In the genomic region with DNA sequence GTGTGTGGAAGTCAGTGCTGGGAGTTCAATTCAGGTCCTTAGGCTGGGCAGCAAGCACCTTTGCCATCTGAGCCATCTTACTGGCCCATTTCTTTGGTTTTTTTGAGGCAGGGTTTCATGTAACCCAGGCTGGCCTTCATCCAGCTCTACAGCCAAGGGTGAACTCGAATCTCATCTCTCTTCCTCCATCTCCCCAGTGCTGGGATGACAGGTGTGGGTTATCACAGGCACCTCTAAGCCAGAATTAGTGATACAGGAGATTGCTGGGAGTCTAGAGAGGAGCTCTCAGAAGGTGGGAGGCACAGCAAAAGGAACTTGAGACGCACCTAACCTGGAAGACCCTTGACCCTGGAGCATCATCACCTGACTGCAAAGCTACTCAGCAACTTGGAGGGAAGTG, we compare ENCODE assay signal across 11 mouse cellular contexts. TPM values are rescaled to one million over a fixed set of nuclear protein-coding genes. Genes with fewer than 3 reads are reported as not detected.
A peak's percentile ranks its signal among the peaks of the same experiment; 100 is the strongest.
DNase-seq lines count a peak whose midpoint lies in the region; ATAC-seq and TF ChIP-seq lines count a peak whose summit lies in the region.
"Had no signal": no experiment of that assay in that cellular context is flagged by ENCODE, and none has a peak within 500 bp of the region (broad histone marks: within the 10 kb centered on the region; RNA-seq: fewer than 3 reads in every experiment).

No protein-coding gene starts in this region.

- no peaks in the 10 kb centered on the region for H3K9me3 ChIP-seq in megakaryocyte, embryonic 14.5 days
- no peaks in the 10 kb centered on the region for H3K9me3 ChIP-seq in intestine, embryonic 14.5 days (ENCODE audit: control insufficient read depth, low read length)
- no peaks in the 10 kb centered on the region for H3K9me3 ChIP-seq in neural tube, embryonic 15.5 days (replicated peaks)

- no peaks in the 10 kb centered on the region for H3K79me2 ChIP-seq in heart, adult 2 months (replicated peaks; ENCODE audit: control insufficient read depth, insufficient read depth, low read length)

- H3K9ac ChIP-seq in heart, adult 2 months (ENCODE audit: low read depth, low read length), result peak overlapping the region; percentile 27; the same call in 1 of the 2 replicates
- peak overlapping the region; percentile 76; the same call in 1 of the 2 replicates for H3K9ac ChIP-seq in intestine, embryonic 14.5 days (ENCODE audit: low read length)
- no peak overlapping the region for H3K9ac ChIP-seq in neural tube, embryonic 15.5 days (replicated peaks)

- no peak overlapping the region for H3K4me3 ChIP-seq in heart, adult 2 months
- peak overlapping the region; percentile 99 for H3K4me3 ChIP-seq in megakaryocyte, embryonic 14.5 days (replicated peaks)
- H3K4me3 ChIP-seq in intestine, embryonic 14.5 days (ENCODE audit: low read depth, low read length), result peak overlapping the region; percentile 64
- H3K4me3 ChIP-seq in neural tube, embryonic 15.5 days (replicated peaks), result peak overlapping the region; percentile 41; the same call in 1 of the 2 replicates

- TF ChIP-seq CTCF in heart, adult 2 months (IDR thresholded peaks at IDR 0.05), result no peak

- WGBS in heart, adult 2 months, result 33% methylated on average over 2 of the region's 2 CpGs
- 37% methylated on average over 2 of the region's 2 CpGs for WGBS in intestine, embryonic 14.5 days
- WGBS in neural tube, embryonic 15.5 days, result 42% methylated on average over 2 of the region's 2 CpGs

- no peak for ATAC-seq in megakaryocyte, adult 5-6 weeks (ENCODE audit: poor library complexity, severe bottlenecking)
- no peak for ATAC-seq in intestine, embryonic 14.5 days (replicated peaks; ENCODE audit: low FRiP score, low TSS enrichment, low read depth)
- no peak for ATAC-seq in neural tube, embryonic 15.5 days (ENCODE audit: low FRiP score)
- ATAC-seq in monocyte, adult 5-6 weeks (replicated peaks; ENCODE audit: insufficient number of reproducible peaks, low FRiP score, low TSS enrichment, poor library complexity, severe bottlenecking), result no peak

- peaks cover 11% of the 10 kb centered on the region for H3K4me1 ChIP-seq in heart, adult 2 months (ENCODE audit: control insufficient read depth, insufficient read depth, low read length)
- peaks cover 73% of the 10 kb centered on the region for H3K4me1 ChIP-seq in megakaryocyte, embryonic 14.5 days
- peaks cover 20% of the 10 kb centered on the region; the same call in 1 of the 2 replicates for H3K4me1 ChIP-seq in intestine, embryonic 14.5 days (replicated peaks; ENCODE audit: control insufficient read depth, insufficient read depth, low read length)
- H3K4me1 ChIP-seq in neural tube, embryonic 15.5 days, result peaks cover 17% of the 10 kb centered on the region

- no peak for DNase-seq in heart, adult 2 months
- DNase-seq in heart, adult 18-20 months, result no peak
- no peak for DNase-seq in intestine, embryonic 14.5 days (ENCODE audit: low spot score)
- no peak for DNase-seq in left cerebral cortex, postnatal 10 days (ENCODE audit: extremely low spot score in 1 of 2, low spot score in 2 of 2)

- H3K27ac ChIP-seq in heart, adult 2 months, result no peak overlapping the region
- no peak overlapping the region for H3K27ac ChIP-seq in intestine, embryonic 14.5 days (ENCODE audit: low read depth)
- no peak overlapping the region for H3K27ac ChIP-seq in neural tube, embryonic 15.5 days (replicated peaks)

- peak overlapping the region; percentile 58 for H3K4me2 ChIP-seq in intestine, embryonic 14.5 days (ENCODE audit: low read length)
- peak overlapping the region; percentile 60 for H3K4me2 ChIP-seq in neural tube, embryonic 15.5 days

- intact Hi-C loops in heart, adult 2 months (cut with DNase I), result loop anchor here (2.0 kb wide), 1 partner anchor 53 kb away; the partner anchor contains the start of genes Cpsf4 and Ptcd1
- intact Hi-C loops in left cerebral cortex, postnatal 10 days (cut with DNase I), result no loop called here

- H3K36me3 ChIP-seq in heart, adult 2 months (ENCODE audit: control insufficient read depth, insufficient read depth, low read length), result no peaks in the 10 kb centered on the region
- H3K36me3 ChIP-seq in megakaryocyte, embryonic 14.5 days (replicated peaks; ENCODE audit: low read length), result peaks cover 57% of the 10 kb centered on the region
- peaks cover 22% of the 10 kb centered on the region for H3K36me3 ChIP-seq in intestine, embryonic 14.5 days (ENCODE audit: control insufficient read depth, insufficient read depth, low read length)
- peaks cover 28% of the 10 kb centered on the region for H3K36me3 ChIP-seq in neural tube, embryonic 15.5 days

- TF ChIP-seq POLR2A in heart, adult 2 months (IDR thresholded peaks at IDR 0.05; ENCODE audit: insufficient read depth, low read depth, low read length), result no peak

- H3K27me3 ChIP-seq in heart, adult 2 months (ENCODE audit: control insufficient read depth, insufficient read depth, low read length), result no peaks in the 10 kb centered on the region; the same call in 1 of the 2 replicates
- H3K27me3 ChIP-seq in megakaryocyte, embryonic 14.5 days (replicated peaks), result no peaks in the 10 kb centered on the region
- no peaks in the 10 kb centered on the region for H3K27me3 ChIP-seq in intestine, embryonic 14.5 days (replicated peaks; ENCODE audit: control insufficient read depth, insufficient read depth, low read length)
- peaks cover 20% of the 10 kb centered on the region for H3K27me3 ChIP-seq in neural tube, embryonic 15.5 days (replicated peaks)

- TF ChIP-seq EP300 in heart, adult 2 months (IDR thresholded peaks at IDR 0.05; ENCODE audit: insufficient read depth, low read depth, low read length), result no peak

RNA-seq across cellular contexts. Expression of gene Arpc1b, which starts 0.6 kb away (rescaled TPM):
- 10 to 100 TPM; 60.8 to 75.0 TPM for total RNA-seq in heart, adult 2 months (2021)
- 133 and 137 TPM in 2 replicates for polyA plus RNA-seq in heart, adult 2 months (2012; rRNA removed)
- total RNA-seq in heart, adult 18-20 months (2021), result 10 to 100 TPM; 65.3 to 67.4 TPM
- polyA plus RNA-seq in megakaryocyte, embryonic 14.5 days (2012; ENCODE audit: insufficient read depth, low replicate concordance), result 1,949 and 2,538 TPM in 2 replicates
- 361 and 425 TPM in 2 replicates for total RNA-seq in megakaryocyte, adult 5-6 weeks (2015)
- 297 and 318 TPM in 2 replicates for total RNA-seq in megakaryocyte, adult 5-6 weeks (2017)
- polyA plus RNA-seq in intestine, embryonic 14.5 days (2014; fragmentation: Nextera tagmentation; extraction: Ambion mirVana), result 281 and 305 TPM in 2 replicates
- 82.4 and 204 TPM in 2 replicates for polyA plus RNA-seq in neural tube, embryonic 15.5 days (2015; fragmentation: Nextera tagmentation; extraction: Ambion mirVana)
- total RNA-seq in left cerebral cortex, postnatal 10 days (2021), result 10 to 100 TPM; 28.3 to 30.3 TPM
- 406 to 524 TPM (median 463 TPM) in 3 replicates for total RNA-seq in monocyte, adult 5-6 weeks (2017)

RNA-seq across cellular contexts. Expression of gene Pdap1, which starts 26.6 kb away (rescaled TPM):
- 10 to 100 TPM; 37.8 to 38.5 TPM for total RNA-seq in heart, adult 2 months (2021)
- 16.1 and 19.5 TPM in 2 replicates for polyA plus RNA-seq in heart, adult 2 months (2012; rRNA removed)
- total RNA-seq in heart, adult 18-20 months (2021), result 10 to 100 TPM; 39.3 to 40.2 TPM
- 63.5 and 118 TPM in 2 replicates for polyA plus RNA-seq in megakaryocyte, embryonic 14.5 days (2012; ENCODE audit: insufficient read depth, low replicate concordance)
- total RNA-seq in megakaryocyte, adult 5-6 weeks (2015), result 24.8 and 26.1 TPM in 2 replicates
- total RNA-seq in megakaryocyte, adult 5-6 weeks (2017), result 140 and 144 TPM in 2 replicates
- 85.9 and 98.7 TPM in 2 replicates for polyA plus RNA-seq in intestine, embryonic 14.5 days (2014; fragmentation: Nextera tagmentation; extraction: Ambion mirVana)
- polyA plus RNA-seq in neural tube, embryonic 15.5 days (2015; fragmentation: Nextera tagmentation; extraction: Ambion mirVana), result 97.0 and 115 TPM in 2 replicates
- 100 to 1,000 TPM; 106 to 111 TPM for total RNA-seq in left cerebral cortex, postnatal 10 days (2021)
- 93.1 to 106 TPM (median 95.5 TPM) in 3 replicates for total RNA-seq in monocyte, adult 5-6 weeks (2017)

RNA-seq across cellular contexts. Expression of gene Bud31, which starts 26.7 kb away (rescaled TPM):
- total RNA-seq in heart, adult 2 months (2021), result 10 to 100 TPM; 56.5 to 66.5 TPM
- 36.6 and 48.0 TPM in 2 replicates for polyA plus RNA-seq in heart, adult 2 months (2012; rRNA removed)
- total RNA-seq in heart, adult 18-20 months (2021), result 10 to 100 TPM; 57.0 to 58.9 TPM
- polyA plus RNA-seq in megakaryocyte, embryonic 14.5 days (2012; ENCODE audit: insufficient read depth, low replicate concordance), result 7.0 and 13.8 TPM in 2 replicates
- 179 and 181 TPM in 2 replicates for total RNA-seq in megakaryocyte, adult 5-6 weeks (2015)
- 217 and 234 TPM in 2 replicates for total RNA-seq in megakaryocyte, adult 5-6 weeks (2017)
- polyA plus RNA-seq in intestine, embryonic 14.5 days (2014; fragmentation: Nextera tagmentation; extraction: Ambion mirVana), result 187 and 188 TPM in 2 replicates
- 183 and 184 TPM in 2 replicates for polyA plus RNA-seq in neural tube, embryonic 15.5 days (2015; fragmentation: Nextera tagmentation; extraction: Ambion mirVana)
- 10 to 100 TPM; 85.7 to 86.1 TPM for total RNA-seq in left cerebral cortex, postnatal 10 days (2021)
- 212 to 285 TPM (median 240 TPM) in 3 replicates for total RNA-seq in monocyte, adult 5-6 weeks (2017)

RNA-seq across cellular contexts. Expression of gene Kpna7, which starts 29.6 kb away (rescaled TPM):
- not detected for total RNA-seq in heart, adult 2 months (2021)
- polyA plus RNA-seq in heart, adult 2 months (2012; rRNA removed), result not detected in 2 replicates
- not detected for total RNA-seq in heart, adult 18-20 months (2021)
- polyA plus RNA-seq in megakaryocyte, embryonic 14.5 days (2012; ENCODE audit: insufficient read depth, low replicate concordance), result not detected in 2 replicates
- total RNA-seq in megakaryocyte, adult 5-6 weeks (2015), result not detected in 2 replicates
- total RNA-seq in megakaryocyte, adult 5-6 weeks (2017), result not detected in 2 replicates
- 0.07 TPM in 1 of 2 replicates, not detected in the other for polyA plus RNA-seq in intestine, embryonic 14.5 days (2014; fragmentation: Nextera tagmentation; extraction: Ambion mirVana)
- not detected in 2 replicates for polyA plus RNA-seq in neural tube, embryonic 15.5 days (2015; fragmentation: Nextera tagmentation; extraction: Ambion mirVana)
- not detected for total RNA-seq in left cerebral cortex, postnatal 10 days (2021)
- total RNA-seq in monocyte, adult 5-6 weeks (2017), result not detected in 3 replicates
- total RNA-seq: gastrocnemius, postnatal 36 days; megakaryocyte-erythroid progenitor cell, adult 5-6 weeks had no signal
- polyA plus RNA-seq: brain, embryonic 14.5 days had no signal

RNA-seq across cellular contexts. Expression of gene Arpc1a, which starts 29.8 kb away (rescaled TPM):
- 10 to 100 TPM; 60.4 to 64.4 TPM for total RNA-seq in heart, adult 2 months (2021)
- polyA plus RNA-seq in heart, adult 2 months (2012; rRNA removed), result 67.8 and 79.9 TPM in 2 replicates
- total RNA-seq in heart, adult 18-20 months (2021), result 10 to 100 TPM; 61.4 to 63.8 TPM
- 25.4 and 41.5 TPM in 2 replicates for polyA plus RNA-seq in megakaryocyte, embryonic 14.5 days (2012; ENCODE audit: insufficient read depth, low replicate concordance)
- total RNA-seq in megakaryocyte, adult 5-6 weeks (2015), result 98.2 and 102 TPM in 2 replicates
- 65.2 and 77.0 TPM in 2 replicates for total RNA-seq in megakaryocyte, adult 5-6 weeks (2017)
- polyA plus RNA-seq in intestine, embryonic 14.5 days (2014; fragmentation: Nextera tagmentation; extraction: Ambion mirVana), result 147 and 154 TPM in 2 replicates
- polyA plus RNA-seq in neural tube, embryonic 15.5 days (2015; fragmentation: Nextera tagmentation; extraction: Ambion mirVana), result 218 and 232 TPM in 2 replicates
- total RNA-seq in left cerebral cortex, postnatal 10 days (2021), result 100 to 1,000 TPM; 178 to 190 TPM
- total RNA-seq in monocyte, adult 5-6 weeks (2017), result 79.3 to 85.9 TPM (median 81.0 TPM) in 3 replicates
